Mouse (Mus musculus) midbrain, embryonic 16.5 days (tissue): Measurements from ENCODE around the gene Arhgap17. TPM values are rescaled to one million over a fixed set of nuclear protein-coding genes. Genes with fewer than 3 reads are reported as not detected.

Source experiments
- ATAC-seq: fragments of 200-750 bp; cut with Nextera tagmentation; 2 replicates; pipeline ENCODE4 v1.8.0; 2017; ENCODE audit warnings: moderate TSS enrichment
- H3K27ac ChIP-seq: fragments of 300-500 bp; sonication (generic); 2 replicates; pipeline ENCODE4 v1.5.1; 2014; ENCODE audit warnings: mild to moderate bottlenecking, low read length, mixed read lengths
- H3K27me3 ChIP-seq: fragments of 300-500 bp; sonication (generic); 2 replicates; pipeline ENCODE4 v1.6.1; 2014; ENCODE audit warnings: low read depth, low read length, mixed read lengths; ENCODE audit not compliant: control insufficient read depth, insufficient read depth
- H3K36me3 ChIP-seq: fragments of 300-500 bp; sonication (generic); 2 replicates; pipeline ENCODE4 v1.6.1; 2014; ENCODE audit warnings: mild to moderate bottlenecking, low read length, moderate library complexity, mixed read lengths; ENCODE audit not compliant: control insufficient read depth, insufficient read depth
- H3K4me1 ChIP-seq: fragments of 300-500 bp; sonication (generic); 2 replicates; pipeline ENCODE4 v1.6.1; 2014; ENCODE audit warnings: mild to moderate bottlenecking, low read length, mixed read lengths; ENCODE audit not compliant: control insufficient read depth, insufficient read depth
- H3K4me2 ChIP-seq: fragments of 300-500 bp; sonication (generic); 2 replicates; pipeline ENCODE4 v1.6.1; 2014; ENCODE audit warnings: mild to moderate bottlenecking, low read length, mixed read lengths
- H3K4me3 ChIP-seq: fragments of 300-500 bp; sonication (generic); 2 replicates; pipeline ENCODE4 v1.5.1; 2014; ENCODE audit warnings: low read depth, mild to moderate bottlenecking, low read length, moderate library complexity, mixed read lengths
- H3K9ac ChIP-seq: fragments of 300-500 bp; sonication (generic); 2 replicates; pipeline ENCODE4 v1.6.1; 2014; ENCODE audit warnings: low read depth, low read length, mixed read lengths
- H3K9me3 ChIP-seq: fragments of 300-500 bp; sonication (generic); replicated peaks from 2 replicates; pipeline ENCODE4 v1.6.1; 2014; ENCODE audit warnings: mild to moderate bottlenecking, low read length, mixed read lengths; ENCODE audit not compliant: control insufficient read depth, poor library complexity, severe bottlenecking
- WGBS: fragments of 180-500 bp; shearing (Covaris S2); extraction: QIAGEN DNeasy Blood & Tissue Kit; methylation state at CpG from one replicate; pipeline ENCODE4 v1.1.7; 2014; 5-methylcytosine and 5-hydroxymethylcytosine counted together
- polyA plus RNA-seq: library from polyadenylated mRNA; unstranded; fragments of >200 nt; fragmentation: Nextera tagmentation; extraction: Ambion mirVana; gene quantifications from 2 replicates; pipeline ENCODE4 v1.2.1, GENCODE M21; 2015

Gene Arhgap17
- polyA plus RNA-seq, 1 experiment from 2014 or later: 8.3 TPM

GRCm38 (mm10) chr7:123353879-123354278 lies 15.8 kb downstream of the Arhgap17 start:
- Histone ChIP-seq H3K36me3 (no peaks in the 10 kb centered on the region), H3K4me2 (no peak overlapping the region), H3K27ac (no peak overlapping the region), H3K9ac (no peak overlapping the region), H3K27me3 (no peaks in the 10 kb centered on the region), H3K9me3 (no peaks in the 10 kb centered on the region), H3K4me3 (no peak overlapping the region), H3K4me1 (no peaks in the 10 kb centered on the region)
- WGBS: 86% methylated on average over 5 of the region's 5 CpGs
- no peak for ATAC-seq

GRCm38 (mm10) chr7:123353081-123353480 lies 16.6 kb downstream of the Arhgap17 start:
- H3K27ac ChIP-seq: no peak overlapping the region
- H3K4me2 ChIP-seq: no peak overlapping the region
- H3K9ac ChIP-seq: no peak overlapping the region
- 98% methylated on average over 4 of the region's 4 CpGs for whole genome bisulfite sequencing
- no peaks in the 10 kb centered on the region for H3K4me1 ChIP-seq
- no peak for ATAC-seq
- H3K9me3 ChIP-seq: no peaks in the 10 kb centered on the region
- no peaks in the 10 kb centered on the region for H3K27me3 ChIP-seq
- no peak overlapping the region for H3K4me3 ChIP-seq
- H3K36me3 ChIP-seq: no peaks in the 10 kb centered on the region

- Histone ChIP-seq H3K36me3 (no peaks in the 10 kb centered on the region), H3K9ac (no peak overlapping the region), H3K27ac (no peak overlapping the region), H3K9me3 (no peaks in the 10 kb centered on the region), H3K27me3 (no peaks in the 10 kb centered on the region), H3K4me2 (no peak overlapping the region), H3K4me3 (no peak overlapping the region), H3K4me1 (no peaks in the 10 kb centered on the region)
- no peak for ATAC-seq
- WGBS: 88% methylated on average over 2 of the region's 2 CpGs
Measured at GRCm38 (mm10) chr7:123350243-123350642, 19.5 kb downstream of the Arhgap17 start.

- H3K9ac ChIP-seq: no peak overlapping the region
- H3K27ac ChIP-seq: no peak overlapping the region
- no peaks in the 10 kb centered on the region for H3K9me3 ChIP-seq
- no peak overlapping the region for H3K4me3 ChIP-seq
- no peaks in the 10 kb centered on the region for H3K36me3 ChIP-seq
- WGBS: 58% methylated on average over 11 of the region's 11 CpGs
- ATAC-seq: no peak
- no peaks in the 10 kb centered on the region for H3K27me3 ChIP-seq
- no peaks in the 10 kb centered on the region for H3K4me1 ChIP-seq
- no peak overlapping the region for H3K4me2 ChIP-seq
Measured at GRCm38 (mm10) chr7:123349813-123350212, 19.9 kb downstream of the Arhgap17 start.

- H3K9ac ChIP-seq: no peak overlapping the region
- H3K9me3 ChIP-seq: no peaks in the 10 kb centered on the region
- no peak overlapping the region for H3K27ac ChIP-seq
- no peak overlapping the region for H3K4me3 ChIP-seq
- H3K36me3 ChIP-seq: no peaks in the 10 kb centered on the region
- no peak overlapping the region for H3K4me2 ChIP-seq
- H3K27me3 ChIP-seq: no peaks in the 10 kb centered on the region
- no peak for ATAC-seq
- H3K4me1 ChIP-seq: no peaks in the 10 kb centered on the region
- WGBS: 88% methylated on average over 7 of the region's 7 CpGs
Measured at GRCm38 (mm10) chr7:123346631-123347290, 23.0 kb downstream of the Arhgap17 start.

GRCm38 (mm10) chr7:123345041-123345544 lies 24.6 kb downstream of the Arhgap17 start:
- no peaks in the 10 kb centered on the region for H3K27me3 ChIP-seq
- H3K9ac ChIP-seq: no peak overlapping the region
- no peaks in the 10 kb centered on the region for H3K9me3 ChIP-seq
- no peaks in the 10 kb centered on the region; the same call in 1 of the 2 replicates for H3K4me1 ChIP-seq
- no peak overlapping the region for H3K27ac ChIP-seq
- WGBS: 79% methylated on average over 3 of the region's 3 CpGs
- H3K4me3 ChIP-seq: no peak overlapping the region
- ATAC-seq: no peak
- H3K4me2 ChIP-seq: no peak overlapping the region
- H3K36me3 ChIP-seq: no peaks in the 10 kb centered on the region

- Histone ChIP-seq H3K9ac (no peak overlapping the region), H3K4me2 (no peak overlapping the region), H3K4me1 (no peaks in the 10 kb centered on the region; the same call in 1 of the 2 replicates), H3K9me3 (no peaks in the 10 kb centered on the region), H3K36me3 (no peaks in the 10 kb centered on the region), H3K27ac (no peak overlapping the region), H3K4me3 (no peak overlapping the region), H3K27me3 (no peaks in the 10 kb centered on the region)
- no peak for ATAC-seq
- WGBS: 93% methylated on average over 5 of the region's 5 CpGs
Measured at GRCm38 (mm10) chr7:123344079-123344780, 25.5 kb downstream of the Arhgap17 start.

GRCm38 (mm10) chr7:123341896-123342295 lies 27.8 kb downstream of the Arhgap17 start:
- H3K27ac ChIP-seq: no peak overlapping the region
- WGBS: 33% methylated on average over 5 of the region's 5 CpGs
- ATAC-seq: no peak

GRCm38 (mm10) chr7:123338351-123338750 lies 31.4 kb downstream of the Arhgap17 start:
- no peak for ATAC-seq
- H3K4me3 ChIP-seq: no peak overlapping the region
- no peaks in the 10 kb centered on the region for H3K36me3 ChIP-seq
- 61% methylated on average over 8 of the region's 8 CpGs for WGBS
- H3K9me3 ChIP-seq: no peaks in the 10 kb centered on the region
- no peaks in the 10 kb centered on the region for H3K27me3 ChIP-seq
- no peak overlapping the region for H3K9ac ChIP-seq
- no peak overlapping the region for H3K4me2 ChIP-seq
- no peak overlapping the region for H3K27ac ChIP-seq
- H3K4me1 ChIP-seq: no peaks in the 10 kb centered on the region; the same call in 1 of the 2 replicates

More at GRCm38 (mm10) chr7:123341896-123342295, 27.8 kb downstream of the Arhgap17 start:
- Histone ChIP-seq H3K4me2 (no peak overlapping the region), H3K4me3 (no peak overlapping the region), H3K36me3 (no peaks in the 10 kb centered on the region), H3K27me3 (no peaks in the 10 kb centered on the region), H3K9me3 (no peaks in the 10 kb centered on the region), H3K9ac (no peak overlapping the region), H3K4me1 (no peaks in the 10 kb centered on the region; the same call in 1 of the 2 replicates)
